Mouse (Mus musculus) brain, embryonic 14.5 days (tissue): Measurements from ENCODE around the gene Selenbp1.

Experiments used
- CTCF ChIP-seq: fragments of 200-500 bp; IDR thresholded peaks from 2 replicates; pipeline ENCODE4 v1.5.1; 2012; ENCODE audit warnings: inconsistent platforms, mild to moderate bottlenecking, moderate library complexity, borderline replicate concordance; ENCODE audit not compliant: insufficient read depth, insufficient read length; ENCODE audit errors: extremely low read depth
- POLR2A ChIP-seq: fragments of 200-500 bp; IDR thresholded peaks from 2 replicates; pipeline ENCODE4 v1.6.1; 2012; ENCODE audit warnings: mild to moderate bottlenecking, inconsistent platforms, borderline replicate concordance; ENCODE audit not compliant: poor library complexity, insufficient read depth, insufficient read length, severe bottlenecking; ENCODE audit errors: extremely low read depth

- TF ChIP-seq POLR2A (no peak), CTCF (no peak)
These were observed 40.8 kb downstream of the Selenbp1 start for GRCm38 (mm10) chr3:94973620-94974019.
